Mouse (Mus musculus) right cerebral cortex, postnatal 4 days (tissue): ENCODE measurements at regions not wholly inside any gene's neighbourhood (a gene's known extent, or its start where the extent isn't known, plus 50 kb on each side); places are given as distances from the start of the nearest gene placed in this dataset.

ENCODE experiments used
- DNase-seq: peaks from one replicate; pipeline ENCODE4 v3.0.0-alpha.2; 2022

DNA sequence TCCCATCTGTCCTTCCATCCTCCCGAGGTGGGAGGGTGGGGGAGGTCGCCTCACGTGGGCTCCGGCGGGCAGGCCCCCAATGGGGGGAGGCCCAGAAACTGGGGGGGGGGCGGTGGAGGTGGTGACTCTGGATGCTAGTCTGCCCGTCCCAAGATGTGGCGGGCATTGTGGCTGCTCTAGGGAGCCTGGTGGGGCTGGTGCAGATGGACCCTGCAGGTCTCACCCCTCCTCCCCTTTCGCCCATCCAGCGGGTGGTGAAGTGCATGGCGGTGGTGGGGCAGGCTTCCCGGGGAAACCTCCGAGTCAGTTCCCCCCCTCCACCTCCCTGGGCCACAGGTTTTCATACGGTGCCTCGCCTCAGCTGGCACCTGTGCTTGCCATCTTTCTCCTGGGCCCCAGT is 88.6 kb downstream of the Inhba start:
- DNase-seq = no peak

- no peak for DNase-seq
These were observed 103.2 kb downstream of the Inhba start for GRCm38 (mm10) chr13:16114837-16115236.

DNA sequence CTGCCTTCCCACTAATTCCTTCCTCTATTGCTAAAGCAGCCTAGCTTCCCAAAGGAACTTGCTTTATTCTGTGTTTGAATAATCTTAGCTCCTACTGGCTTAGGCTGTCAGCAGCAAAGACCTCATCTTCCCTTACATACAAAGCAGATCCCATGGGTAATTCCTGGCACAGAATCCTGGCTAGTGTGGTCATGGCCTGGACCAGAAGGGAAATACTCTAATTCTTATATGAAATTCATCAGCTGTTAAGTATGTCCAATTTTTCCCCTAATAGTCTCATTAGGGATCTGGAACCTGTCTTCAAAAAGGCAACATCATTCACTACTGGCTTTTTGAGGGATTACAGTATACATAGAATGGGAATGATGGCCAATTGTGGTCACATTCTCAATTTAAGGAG is 135.0 kb downstream of the Inhba start:
- no peak for DNase-seq

DNA sequence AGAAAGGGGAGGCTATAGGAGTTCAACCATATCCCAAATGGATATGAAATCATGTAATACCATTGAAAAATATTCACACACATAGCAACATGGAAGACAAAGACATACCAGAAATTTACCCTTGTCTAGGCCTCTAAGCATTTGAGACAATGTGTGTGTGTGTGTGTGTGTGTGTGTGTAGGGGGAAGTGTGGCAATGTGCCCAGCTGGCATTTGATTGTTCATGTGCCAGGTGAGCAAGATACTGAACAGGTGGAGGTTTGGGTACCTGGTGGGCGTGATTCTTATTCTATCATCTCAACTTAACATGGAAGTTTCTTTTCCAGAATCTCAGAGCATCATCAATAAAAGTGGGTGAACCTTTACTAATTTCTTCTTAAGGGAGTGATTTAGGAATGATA is 143.3 kb downstream of the Inhba start:
- no peak for DNase-seq

DNA sequence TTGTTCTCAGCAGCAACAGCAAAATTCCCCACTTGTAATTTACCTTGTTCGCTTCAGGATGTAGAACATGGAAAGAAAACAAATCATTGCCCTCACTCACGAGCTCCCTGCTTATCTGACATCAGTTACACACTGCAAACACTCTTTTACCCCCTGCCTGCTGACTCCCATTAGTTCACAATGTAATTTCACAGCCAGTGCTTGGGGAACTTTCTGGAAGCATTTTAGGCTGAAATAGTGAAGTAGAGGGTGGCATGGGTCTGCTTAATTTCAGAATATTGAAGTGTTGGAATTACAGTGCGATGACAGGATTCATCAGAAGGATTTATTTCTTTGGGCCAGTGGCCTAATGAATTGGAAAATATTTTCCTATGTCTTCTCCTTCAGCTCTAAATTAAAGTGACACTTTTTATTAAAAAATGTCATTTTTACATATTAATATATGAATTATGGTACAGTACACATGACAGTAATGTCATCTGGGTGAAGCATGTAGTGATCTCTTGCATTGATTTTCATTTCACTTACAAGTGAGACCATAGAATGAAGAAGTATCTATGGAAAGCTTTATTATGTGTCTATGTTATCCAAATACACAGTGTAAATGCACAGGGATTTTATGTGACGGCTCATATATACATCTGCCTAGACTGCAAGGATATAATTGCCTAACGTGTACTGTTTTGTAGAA is 153.7 kb downstream of the Inhba start:
- DNase-seq = no peak

- no peak for DNase-seq
These were observed 185.0 kb downstream of the Inhba start for GRCm38 (mm10) chr13:16196692-16197091.

DNA sequence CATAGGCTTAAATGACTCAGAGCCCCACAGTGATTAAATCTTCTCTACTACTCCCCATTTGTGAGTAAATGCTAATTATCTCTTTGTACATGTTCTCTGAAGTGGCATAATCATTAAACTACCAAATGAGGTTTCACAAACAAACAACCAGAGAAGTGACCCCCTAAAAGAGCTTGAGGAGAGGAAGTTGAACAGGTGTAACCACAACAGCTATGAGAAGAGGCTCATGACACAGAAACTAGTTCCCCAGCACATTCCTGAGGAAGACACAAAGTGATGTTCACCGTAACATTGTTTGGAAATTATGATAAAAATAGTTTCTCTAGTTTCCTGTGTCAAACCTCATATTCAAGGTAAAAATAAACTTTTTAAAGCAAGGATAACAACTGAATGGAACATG is 188.4 kb downstream of the Inhba start:
- no peak for DNase-seq

DNA sequence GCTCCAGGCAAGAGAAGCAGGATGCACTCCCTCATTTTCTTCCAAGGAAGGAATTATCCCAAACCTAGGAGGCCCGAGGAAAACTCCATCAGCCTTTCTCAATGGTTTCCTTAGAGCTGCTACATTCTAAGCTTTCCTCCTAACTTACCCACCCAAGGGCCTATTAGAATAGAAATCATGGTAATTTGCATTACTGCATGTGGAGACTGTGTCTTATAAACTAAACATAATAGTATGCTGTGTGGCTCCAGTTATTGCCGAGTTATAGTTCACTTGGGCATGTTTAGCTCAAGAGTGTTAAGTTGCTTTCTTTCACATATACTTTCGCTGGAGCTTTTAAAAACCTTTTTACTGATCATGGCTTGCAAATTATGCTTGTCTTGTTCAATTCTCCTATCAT is 191.5 kb downstream of the Inhba start:
- DNase-seq = no peak

DNA sequence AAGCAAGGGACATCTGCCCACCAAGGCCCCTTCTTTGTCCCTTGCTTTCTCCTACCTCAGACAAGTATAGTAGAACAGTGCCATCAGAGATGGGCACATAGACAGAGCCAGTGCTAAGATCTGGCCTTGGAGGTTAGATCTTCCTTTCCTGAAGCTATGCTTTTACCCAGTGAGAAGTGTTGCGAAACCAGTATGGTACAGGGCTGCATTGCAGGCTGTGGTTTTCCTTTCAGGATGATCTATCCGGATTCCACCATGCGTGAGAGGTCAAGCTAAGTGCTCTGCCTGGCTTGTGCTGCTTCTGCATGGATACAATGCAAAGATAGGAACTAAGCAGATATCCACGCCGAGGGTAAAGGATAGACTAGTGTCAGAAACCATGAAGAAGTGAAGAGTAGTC is 192.4 kb downstream of the Inhba start:
- no peak for DNase-seq

- DNase-seq = no peak
These were observed 199.8 kb downstream of the Inhba start for GRCm38 (mm10) chr13:16211482-16211881.

- DNase-seq = no peak
These were observed 208.2 kb downstream of the Inhba start for GRCm38 (mm10) chr13:16219877-16220276.

DNA sequence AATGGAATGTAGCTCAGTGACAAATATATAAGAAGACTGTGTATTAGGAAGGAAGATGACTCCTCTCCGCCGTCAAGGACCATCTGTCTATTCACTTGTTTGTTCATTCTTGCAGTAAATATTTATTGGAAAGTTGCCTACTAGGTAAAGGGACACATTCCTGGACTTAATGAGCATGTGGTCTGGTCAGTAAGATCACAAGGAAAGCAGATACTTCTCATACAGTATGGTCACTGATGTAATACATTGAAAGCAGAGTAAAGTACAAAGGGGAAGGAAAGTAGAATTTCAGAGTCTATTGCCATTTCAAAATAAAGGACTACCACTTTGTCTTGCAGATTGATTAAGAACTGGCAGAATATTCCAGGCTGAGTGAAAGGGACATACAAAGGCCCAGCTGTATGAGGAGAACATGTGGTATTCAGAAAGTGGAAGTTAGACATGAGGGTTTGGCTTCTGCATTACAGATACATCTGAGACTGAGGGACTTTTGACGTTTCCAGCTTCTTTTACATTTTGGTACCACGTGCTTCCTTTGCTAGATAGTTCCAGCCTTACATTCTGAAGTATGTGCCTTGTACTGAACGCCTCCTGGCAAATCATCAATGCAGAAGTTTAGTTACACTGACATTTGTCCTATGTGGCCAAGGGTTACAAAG is 211.4 kb downstream of the Inhba start:
- DNase-seq = no peak

GRCm38 (mm10) chr13:16261145-16261544 is 249.5 kb downstream of the Inhba start:
- no peak for DNase-seq

GRCm38 (mm10) chr13:16279974-16280373 is 268.3 kb downstream of the Inhba start:
- no peak for DNase-seq

DNA sequence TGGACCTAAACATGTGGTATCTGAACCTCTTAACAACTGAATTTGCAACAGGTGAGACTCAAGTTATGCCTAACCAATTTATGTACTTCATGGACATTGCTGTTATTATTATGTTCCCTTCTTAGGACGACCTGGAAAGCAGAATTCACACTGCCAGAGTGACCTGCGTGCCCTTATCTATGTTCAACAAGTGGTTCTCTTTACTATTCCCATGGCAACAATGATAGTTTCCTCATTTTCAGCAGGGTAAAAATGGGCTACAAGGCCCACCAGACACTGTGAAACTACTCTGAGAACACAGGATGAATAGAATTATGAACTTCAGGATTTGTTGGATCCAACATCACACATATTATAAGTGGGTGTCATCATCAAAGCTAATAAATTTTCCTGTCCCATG is 269.1 kb downstream of the Inhba start:
- no peak for DNase-seq

DNA sequence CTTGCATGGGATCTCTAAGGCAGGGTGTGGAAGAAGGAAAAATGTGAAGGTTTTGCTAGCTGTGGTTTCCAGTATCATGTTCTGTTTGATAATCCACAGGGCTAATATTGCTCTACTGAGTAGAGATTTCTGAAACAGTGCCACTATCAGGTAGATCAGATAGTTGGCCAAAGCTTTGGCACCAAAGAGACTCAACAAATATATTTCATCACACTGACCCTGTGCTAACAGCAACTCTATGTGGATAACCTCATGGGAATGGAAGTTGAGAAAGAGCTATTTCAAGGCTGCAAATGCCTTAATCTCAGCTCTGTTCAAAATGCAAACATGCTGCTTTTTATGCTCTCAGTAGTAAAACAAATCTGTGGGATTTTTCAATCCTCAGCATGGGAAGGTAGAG is 270.1 kb downstream of the Inhba start:
- no peak for DNase-seq

DNA sequence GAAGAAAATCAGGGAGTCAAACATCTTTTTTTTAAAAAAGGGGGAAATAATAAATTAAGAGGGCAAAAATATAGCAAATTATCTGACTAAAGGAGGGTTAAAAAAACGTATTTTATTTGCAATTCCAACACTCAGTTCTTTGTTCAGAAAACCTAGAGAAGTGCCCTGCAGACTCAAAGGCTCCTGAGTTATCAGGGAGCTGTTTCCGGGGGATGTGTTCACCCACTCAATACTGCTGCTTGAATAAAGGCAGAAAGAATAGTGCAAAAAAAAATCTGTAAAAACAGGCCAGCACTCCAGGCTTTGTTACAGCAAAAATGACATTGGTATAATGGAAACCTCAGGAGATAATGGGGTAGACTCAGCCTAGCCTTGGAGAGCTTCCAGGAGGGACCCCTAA is 270.6 kb downstream of the Inhba start:
- no peak for DNase-seq

GRCm38 (mm10) chr13:16283336-16283735 is 271.7 kb downstream of the Inhba start:
- no peak for DNase-seq

GRCm38 (mm10) chr13:16289633-16290032 is 278.0 kb downstream of the Inhba start:
- no peak for DNase-seq

GRCm38 (mm10) chr13:16290784-16291183 is 279.1 kb downstream of the Inhba start:
- peak; percentile 11 for DNase-seq

- DNase-seq = no peak
These were observed 280.1 kb downstream of the Inhba start for GRCm38 (mm10) chr13:16291661-16292291.

GRCm38 (mm10) chr13:16299756-16300155 is 288.1 kb downstream of the Inhba start:
- no peak for DNase-seq

DNA sequence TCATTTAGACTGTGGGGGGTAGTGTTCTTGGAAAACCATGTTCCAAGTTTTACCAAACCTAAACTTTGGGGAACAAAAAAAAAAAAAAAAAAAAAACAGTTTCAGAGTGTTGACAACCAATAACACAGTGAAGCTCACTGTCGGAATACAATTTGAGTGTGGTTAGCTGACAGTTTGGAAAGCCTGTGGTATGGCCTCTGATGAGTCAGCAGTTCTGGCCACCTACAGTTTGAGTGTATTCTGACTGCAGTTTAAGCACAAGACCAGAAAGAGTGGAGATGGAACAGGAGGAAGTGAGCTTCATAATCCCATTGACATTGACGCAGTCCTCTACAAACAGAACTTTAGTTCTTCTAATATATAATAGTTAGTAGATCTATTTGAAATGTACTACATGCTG is 303.0 kb downstream of the Inhba start:
- DNase-seq = no peak

GRCm38 (mm10) chr13:16315689-16316088 is 304.0 kb downstream of the Inhba start:
- no peak for DNase-seq
